In the genomic region with DNA sequence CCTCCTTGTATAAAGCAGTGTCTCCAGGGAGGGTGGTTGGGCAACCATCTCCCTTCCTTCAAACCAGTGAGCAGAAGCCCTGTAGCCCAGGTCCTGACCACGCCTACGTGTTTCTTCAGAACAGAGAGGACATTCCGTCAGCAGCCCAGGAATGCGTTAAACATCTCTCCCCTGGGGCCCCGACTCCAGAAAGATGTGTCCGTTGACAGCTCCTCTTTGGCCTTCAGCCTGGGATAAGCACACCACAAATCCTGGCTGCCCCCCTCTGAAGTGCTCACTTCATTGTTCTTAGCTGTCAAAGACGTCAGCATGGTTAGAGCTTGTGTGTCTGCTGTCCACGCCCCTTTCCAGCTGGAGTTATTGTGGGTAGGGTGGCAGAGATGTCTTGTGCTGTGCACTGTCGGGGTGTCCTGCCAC, we compare ENCODE assay signal across 9 mouse cellular contexts. TPM values are rescaled to one million over a fixed set of nuclear protein-coding genes. Genes with fewer than 3 reads are reported as not detected.
DNase-seq lines count a peak whose midpoint lies in the region; ATAC-seq and TF ChIP-seq lines count a peak whose summit lies in the region.
"Had no signal": no experiment of that assay in that cellular context is flagged by ENCODE, and none has a peak within 500 bp of the region (broad histone marks: within the 10 kb centered on the region; RNA-seq: fewer than 3 reads in every experiment).

No protein-coding gene starts in this region.

- intact Hi-C loops in left cerebral cortex, postnatal 25 days (cut with DNase I) = no loop called here

- H3K27me3 ChIP-seq in neural tube, embryonic 12.5 days (replicated peaks) = peaks cover 4% of the 10 kb centered on the region; the same call in 1 of the 2 replicates
- no peaks in the 10 kb centered on the region for H3K27me3 ChIP-seq in forebrain, postnatal 0 days (ENCODE audit: insufficient read depth, low read length)
- no peaks in the 10 kb centered on the region for H3K27me3 ChIP-seq in intestine, embryonic 15.5 days (replicated peaks)
- no peaks in the 10 kb centered on the region for H3K27me3 ChIP-seq in myocyte (ENCODE audit: control insufficient read depth, insufficient read depth, insufficient read length)

- no peaks in the 10 kb centered on the region for H3K9me3 ChIP-seq in neural tube, embryonic 12.5 days
- no peaks in the 10 kb centered on the region for H3K9me3 ChIP-seq in forebrain, postnatal 0 days (ENCODE audit: low read length)
- H3K9me3 ChIP-seq in intestine, embryonic 15.5 days = no peaks in the 10 kb centered on the region
- H3K9me3 ChIP-seq: liver, embryonic 15.5 days had no signal

- no peak for DNase-seq in neural tube, embryonic 10.5 days (ENCODE audit: extremely low spot score, low spot score)
- DNase-seq in forebrain, postnatal 0 days = no peak
- no peak for DNase-seq in left cerebral cortex, postnatal 25 days (ENCODE audit: low spot score in 2 of 2)
- DNase-seq in cerebellum, postnatal 36 days = no peak
- DNase-seq in cerebellum, adult 11 months = no peak

- H3K4me2 ChIP-seq in neural tube, embryonic 12.5 days (replicated peaks) = 0 out of 2 replicates have a peak overlapping the region, but pooled peaks have one; percentile 4
- no peak overlapping the region for H3K4me2 ChIP-seq in forebrain, postnatal 0 days (ENCODE audit: low read depth)
- H3K4me2 ChIP-seq in intestine, embryonic 15.5 days (replicated peaks) = peak overlapping the region; percentile 35
- H3K4me2 ChIP-seq in myocyte (ENCODE audit: low read depth) = peak overlapping the region; percentile 69
- H3K4me2 ChIP-seq: liver, embryonic 15.5 days had no signal

- peaks cover 5% of the 10 kb centered on the region; the same call in 1 of the 2 replicates for H3K4me1 ChIP-seq in neural tube, embryonic 12.5 days
- no peaks in the 10 kb centered on the region for H3K4me1 ChIP-seq in forebrain, postnatal 0 days (ENCODE audit: insufficient read depth)
- peaks cover 8% of the 10 kb centered on the region for H3K4me1 ChIP-seq in intestine, embryonic 15.5 days (replicated peaks)
- H3K4me1 ChIP-seq: liver, embryonic 15.5 days had no signal

- TF ChIP-seq CTCF in forebrain, postnatal 0 days (IDR thresholded peaks at IDR 0.05; ENCODE audit: low read depth) = no peak

- no peak overlapping the region for H3K9ac ChIP-seq in neural tube, embryonic 12.5 days
- H3K9ac ChIP-seq in forebrain, postnatal 0 days = no peak overlapping the region
- no peak overlapping the region for H3K9ac ChIP-seq in intestine, embryonic 15.5 days
- H3K9ac ChIP-seq: liver, embryonic 15.5 days had no signal

- H3K79me2 ChIP-seq in myocyte (ENCODE audit: control insufficient read depth, insufficient read depth) = no peaks in the 10 kb centered on the region

- H3K36me3 ChIP-seq in neural tube, embryonic 12.5 days = no peaks in the 10 kb centered on the region
- H3K36me3 ChIP-seq in forebrain, postnatal 0 days (ENCODE audit: insufficient read depth) = no peaks in the 10 kb centered on the region
- H3K36me3 ChIP-seq in intestine, embryonic 15.5 days = no peaks in the 10 kb centered on the region
- no peaks in the 10 kb centered on the region for H3K36me3 ChIP-seq in myocyte (ENCODE audit: control insufficient read depth, insufficient read depth)
- H3K36me3 ChIP-seq: liver, embryonic 15.5 days had no signal

- no peak overlapping the region for H3K27ac ChIP-seq in neural tube, embryonic 12.5 days
- no peak overlapping the region for H3K27ac ChIP-seq in forebrain, postnatal 0 days (ENCODE audit: low read depth, low read length)
- H3K27ac ChIP-seq in intestine, embryonic 15.5 days = no peak overlapping the region
- H3K27ac ChIP-seq: liver, embryonic 15.5 days had no signal

- no peak for TF ChIP-seq POLR2A in myocyte (IDR thresholded peaks at IDR 0.05; ENCODE audit: insufficient read length, low read depth)

- no peak overlapping the region for H3K4me3 ChIP-seq in neural tube, embryonic 12.5 days
- no peak overlapping the region for H3K4me3 ChIP-seq in forebrain, postnatal 0 days (ENCODE audit: low read depth, low read length)
- no peak overlapping the region for H3K4me3 ChIP-seq in intestine, embryonic 15.5 days (replicated peaks)
- H3K4me3 ChIP-seq in myocyte = no peak overlapping the region
- H3K4me3 ChIP-seq: liver, embryonic 15.5 days had no signal

- ATAC-seq in neural tube, embryonic 12.5 days (ENCODE audit: low FRiP score, low read depth) = no peak
- peak; percentile 40; the same call in 1 of the 2 replicates for ATAC-seq in forebrain, postnatal 0 days
- ATAC-seq in intestine, embryonic 15.5 days = 0 out of 2 replicates have a peak, but pooled peaks have one; percentile 53

- H3ac ChIP-seq in myocyte (ENCODE audit: control insufficient read depth, insufficient read length) = no peak overlapping the region

- whole genome bisulfite sequencing in neural tube, embryonic 12.5 days = 30% methylated on average over 9 of the region's 9 CpGs
- WGBS in forebrain, postnatal 0 days = 19% methylated on average over 9 of the region's 9 CpGs
- WGBS in intestine, embryonic 15.5 days = 8% methylated on average over 9 of the region's 9 CpGs

TF ChIP-seq in myocyte, 11 proteins besides CTCF, POLR2A, EP300 and RAD21:
- TF ChIP-seq USF1 (IDR thresholded peaks at IDR 0.05; ENCODE audit: low read depth) (no peak), REST (IDR thresholded peaks at IDR 0.05; ENCODE audit: insufficient read depth, insufficient read length) (no peak), CEBPB (IDR thresholded peaks at IDR 0.05; ENCODE audit: insufficient read depth, poor library complexity, severe bottlenecking) (peak; percentile 93), MAX (IDR thresholded peaks at IDR 0.05; ENCODE audit: low read depth) (peak; percentile 42), MYOD1 (IDR thresholded peaks at IDR 0.05; ENCODE audit: control insufficient read depth in 1 of 3, insufficient read length in 2 of 3, low read depth in 2 of 3) (peak in 1 of 3 experiments; percentile 24)
TF ChIP-seq in myocyte: peak in this region for 3.

RNA-seq across cellular contexts. Expression of a gene that starts 3.9 kb away (rescaled TPM):
- polyA plus RNA-seq in neural tube, embryonic 12.5 days (2016; fragmentation: Nextera tagmentation; extraction: Ambion mirVana) = 0.09 and 0.41 TPM in 2 replicates
- 0.15 and 0.76 TPM in 2 replicates for total RNA-seq in forebrain, postnatal 0 days (2014; rRNA removed)
- polyA plus RNA-seq in forebrain, postnatal 0 days (2015; fragmentation: Nextera tagmentation; extraction: Ambion mirVana) = 0.04 and 0.05 TPM in 2 replicates
- polyA plus RNA-seq in intestine, embryonic 15.5 days (2015; fragmentation: Nextera tagmentation; extraction: Ambion mirVana) = 1.5 and 2.2 TPM in 2 replicates
- polyA plus RNA-seq in myocyte (2012; fragmentation: generic; extraction: Trizol) = 9.8 TPM
- under 1 TPM; 0.16 to 0.82 TPM for total RNA-seq in left cerebral cortex, postnatal 25 days (2021)

RNA-seq across cellular contexts. Expression of a gene that starts 49.7 kb away (rescaled TPM):
- 50.2 and 50.8 TPM in 2 replicates for polyA plus RNA-seq in neural tube, embryonic 12.5 days (2016; fragmentation: Nextera tagmentation; extraction: Ambion mirVana)
- total RNA-seq in forebrain, postnatal 0 days (2014; rRNA removed) = 44.4 and 50.8 TPM in 2 replicates
- polyA plus RNA-seq in forebrain, postnatal 0 days (2015; fragmentation: Nextera tagmentation; extraction: Ambion mirVana) = 62.8 and 66.1 TPM in 2 replicates
- 39.3 and 44.4 TPM in 2 replicates for polyA plus RNA-seq in intestine, embryonic 15.5 days (2015; fragmentation: Nextera tagmentation; extraction: Ambion mirVana)
- polyA plus RNA-seq in myocyte (2012; fragmentation: generic; extraction: Trizol) = 11.5 TPM
- 10 to 100 TPM; 22.9 to 24.2 TPM for total RNA-seq in left cerebral cortex, postnatal 25 days (2021)
